Mouse (Mus musculus): Measurements from ENCODE around the gene 2310007B03Rik. TPM values are rescaled to one million over a fixed set of nuclear protein-coding genes. Genes with fewer than 3 reads are reported as not detected.
A peak's percentile ranks its signal among the peaks of the same experiment; 100 is the strongest.

The 2310007B03Rik gene
- polyA plus RNA-seq, 1 experiment from 2014 or later, result 0.29 TPM

- WGBS, result 82% methylated on average over 11 of the region's 11 CpGs
- no peak for ATAC-seq (ENCODE audit: low FRiP score, low read depth)
- H3K9me3 ChIP-seq, result no peaks in the 10 kb centered on the region
Measured at GRCm38 (mm10) chr1:93123179-93123854, 37.4 kb downstream of the 2310007B03Rik start.

GRCm38 (mm10) chr1:93118816-93119215 is 41.9 kb downstream of the 2310007B03Rik start:
- peaks cover 3% of the 10 kb centered on the region for H3K4me1 ChIP-seq
- H3K27me3 ChIP-seq (replicated peaks), result no peaks in the 10 kb centered on the region
- no peak for ATAC-seq (ENCODE audit: low FRiP score, low read depth)
- WGBS, result 37% methylated on average over 4 of the region's 4 CpGs
- no peaks in the 10 kb centered on the region for H3K9me3 ChIP-seq
- no peak overlapping the region for H3K27ac ChIP-seq
- H3K36me3 ChIP-seq, result no peaks in the 10 kb centered on the region
- H3K4me2 ChIP-seq (replicated peaks), result no peak overlapping the region
- no peak overlapping the region for H3K9ac ChIP-seq
- H3K4me3 ChIP-seq, result no peak overlapping the region

More at GRCm38 (mm10) chr1:93123179-93123854, 37.4 kb downstream of the 2310007B03Rik start:
- Histone ChIP-seq H3K4me3 (no peak overlapping the region), H3K4me2 (replicated peaks) (no peak overlapping the region), H3K36me3 (no peaks in the 10 kb centered on the region), H3K4me1 (no peaks in the 10 kb centered on the region), H3K27ac (no peak overlapping the region), H3K27me3 (replicated peaks) (no peaks in the 10 kb centered on the region), H3K9ac (no peak overlapping the region)

GRCm38 (mm10) chr1:93115471-93115870 is 45.3 kb downstream of the 2310007B03Rik start:
- peak overlapping the region; percentile 35 for H3K4me3 ChIP-seq
- H3K4me1 ChIP-seq, result peaks cover 3% of the 10 kb centered on the region
- H3K36me3 ChIP-seq, result no peaks in the 10 kb centered on the region
- peak; percentile 84 for ATAC-seq (ENCODE audit: low FRiP score, low read depth)
- H3K4me2 ChIP-seq (replicated peaks), result peak overlapping the region; percentile 72
- H3K9me3 ChIP-seq, result 0 out of 2 replicates have a peak, but pooled peaks cover 6% of the 10 kb centered on the region
- no peaks in the 10 kb centered on the region for H3K27me3 ChIP-seq (replicated peaks)
- 0 out of 2 replicates have a peak overlapping the region, but pooled peaks have one; percentile 45 for H3K9ac ChIP-seq
- H3K27ac ChIP-seq, result no peak overlapping the region
- 15% methylated on average over 13 of the region's 13 CpGs for WGBS

- Histone ChIP-seq H3K4me3 (peak overlapping the region; percentile 35), H3K9ac (0 out of 2 replicates have a peak overlapping the region, but pooled peaks have one; percentile 45), H3K27me3 (replicated peaks) (no peaks in the 10 kb centered on the region), H3K4me2 (replicated peaks) (peak overlapping the region; percentile 72), H3K27ac (no peak overlapping the region), H3K9me3 (0 out of 2 replicates have a peak, but pooled peaks cover 6% of the 10 kb centered on the region), H3K4me1 (peaks cover 3% of the 10 kb centered on the region), H3K36me3 (no peaks in the 10 kb centered on the region)
- WGBS, result 24% methylated on average over 21 of the region's 21 CpGs
- peak; percentile 100 for ATAC-seq (ENCODE audit: low FRiP score, low read depth)
Measured at GRCm38 (mm10) chr1:93114713-93115463, 45.9 kb downstream of the 2310007B03Rik start.

- H3K9me3 ChIP-seq, result no peaks in the 10 kb centered on the region
- WGBS, result 54% methylated on average over 7 of the region's 7 CpGs
- H3K4me1 ChIP-seq, result peaks cover 12% of the 10 kb centered on the region
- H3K4me2 ChIP-seq (replicated peaks), result peak overlapping the region; percentile 85
- no peaks in the 10 kb centered on the region for H3K36me3 ChIP-seq
- H3K27ac ChIP-seq, result no peak overlapping the region
- H3K27me3 ChIP-seq (replicated peaks), result peaks cover 17% of the 10 kb centered on the region
- H3K4me3 ChIP-seq, result no peak overlapping the region
- no peak overlapping the region for H3K9ac ChIP-seq
- ATAC-seq (ENCODE audit: low FRiP score, low read depth), result no peak
Measured at GRCm38 (mm10) chr1:93102700-93103099, 58.0 kb downstream of the 2310007B03Rik start.

- ATAC-seq (ENCODE audit: low FRiP score, low read depth), result peak; percentile 90
- Histone ChIP-seq H3K27me3 (replicated peaks) (peaks cover 17% of the 10 kb centered on the region), H3K36me3 (0 out of 2 replicates have a peak, but pooled peaks cover 4% of the 10 kb centered on the region), H3K4me1 (peaks cover 12% of the 10 kb centered on the region), H3K4me3 (peak within 1 kb of the TSS; percentile 61), H3K27ac (peak within 1 kb of the TSS; percentile 67; the same call in 1 of the 2 replicates), H3K9ac (peak within 1 kb of the TSS; percentile 71), H3K9me3 (no peaks in the 10 kb centered on the region), H3K4me2 (replicated peaks) (peak within 1 kb of the TSS; percentile 85)
- WGBS, result under 1% methylated on average over 39 of the region's 39 CpGs
Measured at GRCm38 (mm10) chr1:93101571-93102061, 59.1 kb downstream of the 2310007B03Rik start, which contains the start of gene Kif1a. Gene Kif1a (minus strand): TSS chr1:93101951.

Other genes with a start within 250 kb of the 2310007B03Rik start
- gene Capn10, start 226.6 kb downstream of the 2310007B03Rik start, polyA plus RNA-seq (2016; fragmentation: Nextera tagmentation; extraction: Ambion mirVana), result 54.8 and 60.0 TPM in 2 replicates
- gene Gpr35, start 210.1 kb downstream of the 2310007B03Rik start, polyA plus RNA-seq (2016; fragmentation: Nextera tagmentation; extraction: Ambion mirVana), result 0.38 TPM in 2 replicates
- not detected in 2 replicates for gene Aqp12, start 154.6 kb downstream of the 2310007B03Rik start, polyA plus RNA-seq (2016; fragmentation: Nextera tagmentation; extraction: Ambion mirVana)
- gene Kif1a, start 59.0 kb downstream of the 2310007B03Rik start, polyA plus RNA-seq (2016; fragmentation: Nextera tagmentation; extraction: Ambion mirVana), result 132 and 136 TPM in 2 replicates
- gene Agxt, start 25.7 kb downstream of the 2310007B03Rik start, polyA plus RNA-seq (2016; fragmentation: Nextera tagmentation; extraction: Ambion mirVana), result not detected in 2 replicates
- 0.15 and 0.19 TPM in 2 replicates for gene Crocc2, start 7.8 kb upstream of the 2310007B03Rik start, polyA plus RNA-seq (2016; fragmentation: Nextera tagmentation; extraction: Ambion mirVana)
- gene Sned1, start 74.9 kb upstream of the 2310007B03Rik start, polyA plus RNA-seq (2016; fragmentation: Nextera tagmentation; extraction: Ambion mirVana), result 10.4 and 12.4 TPM in 2 replicates
- 35.1 and 35.3 TPM in 2 replicates for gene Mterf4, start 145.0 kb upstream of the 2310007B03Rik start, polyA plus RNA-seq (2016; fragmentation: Nextera tagmentation; extraction: Ambion mirVana)
- 63.5 and 73.1 TPM in 2 replicates for gene Ppp1r7, start 181.9 kb upstream of the 2310007B03Rik start, polyA plus RNA-seq (2016; fragmentation: Nextera tagmentation; extraction: Ambion mirVana)
- 12.2 and 13.1 TPM in 2 replicates for gene Pask, start 182.5 kb upstream of the 2310007B03Rik start, polyA plus RNA-seq (2016; fragmentation: Nextera tagmentation; extraction: Ambion mirVana)
- 0.28 and 0.71 TPM in 2 replicates for gene Ano7, start 213.0 kb upstream of the 2310007B03Rik start, polyA plus RNA-seq (2016; fragmentation: Nextera tagmentation; extraction: Ambion mirVana)